Mouse (Mus musculus) embryo, embryonic 11.5 days (tissue): Measurements from ENCODE around the gene Tut1.
"Not testable (repeated sequence)": the region's sequence is repeated elsewhere in the genome, so short reads cannot be mapped to it uniquely, and the experiment has no call there.

Source experiments
- DNase-seq: peaks from one replicate; pipeline ENCODE4 v3.0.0-alpha.2; 2012; ENCODE audit warnings: low read depth, low spot score

The Tut1 gene

GRCm38 (mm10) chr19:9006915-9007314 lies 53.3 kb downstream of the Tut1 start:
- not testable (repeated sequence) for DNase-seq
